Mouse (Mus musculus) thymus, adult 2 months (tissue): ENCODE results near the gene Atp6v0a4. TPM values are rescaled to one million over a fixed set of nuclear protein-coding genes. Genes with fewer than 3 reads are reported as not detected.

ENCODE experiments used
- DNase-seq: peaks from one replicate; pipeline ENCODE4 v3.0.0; 2021
- H3K27ac ChIP-seq: fragments of 200-500 bp; 2 replicates; pipeline ENCODE4 v1.5.1; 2012; ENCODE audit warnings: low read length, control low read depth; ENCODE audit not compliant: control insufficient read depth, insufficient read depth
- H3K27me3 ChIP-seq: fragments of 200-500 bp; 2 replicates; pipeline ENCODE4 v1.6.1; 2012; ENCODE audit warnings: mild to moderate bottlenecking, low read length, moderate library complexity, mixed read lengths; ENCODE audit not compliant: control insufficient read depth, insufficient read depth
- H3K36me3 ChIP-seq: fragments of 200-500 bp; 2 replicates; pipeline ENCODE4 v1.6.1; 2012; ENCODE audit warnings: mild to moderate bottlenecking, low read length, moderate library complexity; ENCODE audit not compliant: control insufficient read depth, insufficient read depth
- H3K4me1 ChIP-seq: fragments of 200-500 bp; replicated peaks from 2 replicates; pipeline ENCODE4 v1.6.1; 2012; ENCODE audit warnings: low read length; ENCODE audit not compliant: control insufficient read depth, insufficient read depth
- H3K4me3 ChIP-seq: fragments of 200-500 bp; 2 replicates; pipeline ENCODE4 v1.5.1; 2012; ENCODE audit warnings: mild to moderate bottlenecking, low read length, control low read depth, moderate library complexity; ENCODE audit not compliant: control insufficient read depth, insufficient read depth
- CTCF ChIP-seq: fragments of 200-500 bp; IDR thresholded peaks from 2 replicates; pipeline ENCODE4 v1.5.1; 2012; ENCODE audit warnings: mild to moderate bottlenecking, control low read depth, low read length, moderate library complexity, borderline replicate concordance; ENCODE audit not compliant: control insufficient read depth, poor library complexity, insufficient read depth; ENCODE audit errors: extremely low read depth
- POLR2A ChIP-seq: fragments of 200-500 bp; IDR thresholded peaks from 2 replicates; pipeline ENCODE4 v1.6.1; 2012; ENCODE audit warnings: mild to moderate bottlenecking, low read length, control low read depth, moderate library complexity; ENCODE audit not compliant: control insufficient read depth, poor library complexity, insufficient read depth; ENCODE audit errors: extremely low read depth
- WGBS: fragments of 180-500 bp; shearing (Covaris S2); methylation state at CpG from one replicate; pipeline ENCODE4 v1.1.7; 2018; 5-methylcytosine and 5-hydroxymethylcytosine counted together
- polyA plus RNA-seq: library from polyadenylated mRNA; depleted of rRNA; stranded (reverse); fragments of >200 nt; gene quantifications from 2 replicates; pipeline ENCODE4 v1.2.3, GENCODE M21; 2012

Gene Atp6v0a4
- polyA plus RNA-seq, 1 experiment, result 0.54 TPM

DNA sequence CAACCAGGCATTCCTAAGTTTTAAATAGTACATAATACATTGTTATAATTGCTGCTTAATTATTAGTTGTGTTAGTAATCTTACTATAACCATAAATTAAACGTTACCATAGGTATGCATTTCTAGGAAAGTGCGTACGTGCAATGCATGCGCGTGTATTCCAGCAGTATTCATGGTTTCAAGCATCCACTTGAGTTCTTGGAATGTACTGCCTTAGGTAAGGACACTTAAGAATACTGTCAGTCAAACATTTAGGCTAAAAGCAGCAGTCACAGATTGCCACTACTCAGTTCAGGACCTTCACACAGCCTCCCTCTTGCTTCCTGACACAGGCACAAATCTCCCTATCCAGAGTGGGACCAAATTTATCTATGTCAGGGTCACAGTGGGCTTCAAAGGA, 15.9 kb downstream of the Atp6v0a4 start:
- Histone ChIP-seq H3K27ac (no peak overlapping the region), H3K36me3 (no peaks in the 10 kb centered on the region), H3K4me3 (no peak overlapping the region), H3K4me1 (no peaks in the 10 kb centered on the region), H3K27me3 (no peaks in the 10 kb centered on the region)
- DNase-seq, result no peak
- WGBS, result 96% methylated on average over 5 of the region's 5 CpGs
- TF ChIP-seq CTCF, result no peak

GRCm38 (mm10) chr6:38105924-38106323, 18.5 kb downstream of the Atp6v0a4 start:
- Histone ChIP-seq H3K27me3 (no peaks in the 10 kb centered on the region), H3K27ac (no peak overlapping the region), H3K36me3 (no peaks in the 10 kb centered on the region), H3K4me1 (no peaks in the 10 kb centered on the region), H3K4me3 (no peak overlapping the region)
- DNase-seq, result no peak
- TF ChIP-seq POLR2A, result no peak
- TF ChIP-seq CTCF, result no peak
- 86% methylated on average over 9 of the region's 9 CpGs for WGBS

- 77% methylated on average over 6 of the region's 6 CpGs for WGBS
- Histone ChIP-seq H3K27ac (no peak overlapping the region), H3K4me3 (no peak overlapping the region), H3K4me1 (no peaks in the 10 kb centered on the region), H3K36me3 (no peaks in the 10 kb centered on the region), H3K27me3 (no peaks in the 10 kb centered on the region)
- TF ChIP-seq CTCF (no peak), POLR2A (no peak)
- no peak for DNase-seq
Measured at GRCm38 (mm10) chr6:38103775-38104174, 20.6 kb downstream of the Atp6v0a4 start.

GRCm38 (mm10) chr6:38102216-38102795, 22.1 kb downstream of the Atp6v0a4 start:
- H3K36me3 ChIP-seq, result no peaks in the 10 kb centered on the region
- no peaks in the 10 kb centered on the region for H3K4me1 ChIP-seq
- 91% methylated on average over 7 of the region's 7 CpGs for WGBS
- TF ChIP-seq POLR2A, result no peak
- TF ChIP-seq CTCF, result no peak
- no peak overlapping the region for H3K4me3 ChIP-seq
- no peak overlapping the region for H3K27ac ChIP-seq
- DNase-seq, result no peak
- H3K27me3 ChIP-seq, result no peaks in the 10 kb centered on the region

- 71% methylated on average over 5 of the region's 5 CpGs for WGBS
- no peaks in the 10 kb centered on the region for H3K27me3 ChIP-seq
- H3K4me1 ChIP-seq, result no peaks in the 10 kb centered on the region
- no peak for DNase-seq
- H3K27ac ChIP-seq, result no peak overlapping the region
- no peak overlapping the region for H3K4me3 ChIP-seq
- H3K36me3 ChIP-seq, result no peaks in the 10 kb centered on the region
- TF ChIP-seq CTCF, result no peak
- TF ChIP-seq POLR2A, result no peak
Measured at GRCm38 (mm10) chr6:38096961-38097370, 27.4 kb downstream of the Atp6v0a4 start.

DNA sequence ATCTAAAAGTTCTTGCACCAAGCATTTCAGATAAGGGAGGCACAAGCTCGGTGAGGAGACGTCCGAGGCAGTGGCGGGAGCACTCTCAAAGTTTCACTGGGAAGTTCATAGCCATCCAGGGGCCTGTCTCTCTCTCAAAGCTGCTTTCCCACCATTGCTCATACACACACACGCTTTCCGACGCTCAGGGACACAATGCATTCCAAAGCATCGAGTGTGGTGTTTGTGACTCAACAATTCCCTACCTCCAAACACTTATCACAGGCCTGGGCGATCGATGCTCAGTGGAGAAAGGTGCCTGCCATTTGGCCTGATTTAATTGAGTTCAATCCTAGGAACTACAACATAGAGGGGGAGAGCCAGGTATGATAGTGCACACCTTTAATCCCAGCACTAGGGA, 29.7 kb downstream of the Atp6v0a4 start:
- no peaks in the 10 kb centered on the region for H3K36me3 ChIP-seq
- H3K4me3 ChIP-seq, result no peak overlapping the region
- no peak for DNase-seq
- WGBS, result 89% methylated on average over 10 of the region's 10 CpGs
- no peaks in the 10 kb centered on the region for H3K4me1 ChIP-seq
- no peaks in the 10 kb centered on the region for H3K27me3 ChIP-seq
- no peak overlapping the region for H3K27ac ChIP-seq
- TF ChIP-seq CTCF (no peak), POLR2A (no peak)

- WGBS, result 93% methylated on average over 8 of the region's 8 CpGs
Measured at GRCm38 (mm10) chr6:38092539-38092938, 31.8 kb downstream of the Atp6v0a4 start.

More at GRCm38 (mm10) chr6:38092539-38092938, 31.8 kb downstream of the Atp6v0a4 start:
- Histone ChIP-seq H3K4me3 (no peak overlapping the region), H3K36me3 (no peaks in the 10 kb centered on the region), H3K4me1 (no peaks in the 10 kb centered on the region), H3K27me3 (no peaks in the 10 kb centered on the region), H3K27ac (no peak overlapping the region)
- TF ChIP-seq CTCF (no peak), POLR2A (no peak)
- DNase-seq, result no peak
